Mouse (Mus musculus) spleen, embryonic (tissue): ENCODE data around the gene Syne4.

ENCODE experiments used
- CTCF ChIA-PET: fragments of 350-600 bp; sonication (Branson Sonifier 250); formaldehyde crosslinking; loops from one replicate; lab custom pipeline; 2022; lab: Charles Lee

Syne4 gene

GRCm38 (mm10) chr7:30367466-30367865 is 52.9 kb downstream of the Syne4 start:
- CTCF ChIA-PET: no interaction called here
